In genomic region chr1:138643306-138643830, GRCm38 (mm10) we compare ENCODE assay signal across 18 mouse cellular contexts.
"Had no signal": no experiment of that assay in that cellular context is flagged by ENCODE, and none has a peak within 500 bp of the region (broad histone marks: within the 10 kb centered on the region; RNA-seq: fewer than 3 reads in every experiment).

No protein-coding gene starts in this region.

- DNase-seq: liver, postnatal 0 days; lung, adult 2 months; lung, postnatal 14 days; lung, postnatal 36 days; midbrain, embryonic 14.5 days; right cerebral cortex, adult 18-20 months; right cerebral cortex, postnatal 25 days; right cerebral cortex, postnatal 4 days; spleen, adult 18-20 months; thymus, adult 18-20 months; thymus, postnatal 14 days; thymus, postnatal 36 days had no signal

- H3K27ac ChIP-seq: lung, embryonic 15.5 days; macrophage; midbrain, embryonic 12.5 days; neural tube, embryonic 12.5 days had no signal

- H3K27me3 ChIP-seq: lung, embryonic 15.5 days; megakaryocyte, embryonic 14.5 days; midbrain, embryonic 12.5 days; neural tube, embryonic 12.5 days had no signal

- H3K9ac ChIP-seq: liver, postnatal 0 days; lung, embryonic 15.5 days; midbrain, embryonic 12.5 days; neural tube, embryonic 12.5 days had no signal

- H3K36me3 ChIP-seq: lung, embryonic 15.5 days; midbrain, embryonic 12.5 days; neural tube, embryonic 12.5 days had no signal

- H3K4me3 ChIP-seq: lung, embryonic 15.5 days; megakaryocyte, embryonic 14.5 days; midbrain, embryonic 12.5 days; neural tube, embryonic 12.5 days had no signal

- ATAC-seq: liver, postnatal 0 days; lung, postnatal 0 days had no signal

- H3K9me3 ChIP-seq: lung, embryonic 15.5 days; megakaryocyte, embryonic 14.5 days; midbrain, embryonic 12.5 days; neural tube, embryonic 12.5 days had no signal

- H3K4me1 ChIP-seq: lung, embryonic 15.5 days; megakaryocyte, embryonic 14.5 days; midbrain, embryonic 12.5 days; neural tube, embryonic 12.5 days had no signal

- H3K4me2 ChIP-seq: lung, embryonic 15.5 days; midbrain, embryonic 12.5 days; neural tube, embryonic 12.5 days had no signal
